Mouse (Mus musculus): ENCODE results near the gene Tmem43.
"Not testable (repeated sequence)": the region's sequence is repeated elsewhere in the genome, so short reads cannot be mapped to it uniquely, and the experiment has no call there.

Gene Tmem43

DNA sequence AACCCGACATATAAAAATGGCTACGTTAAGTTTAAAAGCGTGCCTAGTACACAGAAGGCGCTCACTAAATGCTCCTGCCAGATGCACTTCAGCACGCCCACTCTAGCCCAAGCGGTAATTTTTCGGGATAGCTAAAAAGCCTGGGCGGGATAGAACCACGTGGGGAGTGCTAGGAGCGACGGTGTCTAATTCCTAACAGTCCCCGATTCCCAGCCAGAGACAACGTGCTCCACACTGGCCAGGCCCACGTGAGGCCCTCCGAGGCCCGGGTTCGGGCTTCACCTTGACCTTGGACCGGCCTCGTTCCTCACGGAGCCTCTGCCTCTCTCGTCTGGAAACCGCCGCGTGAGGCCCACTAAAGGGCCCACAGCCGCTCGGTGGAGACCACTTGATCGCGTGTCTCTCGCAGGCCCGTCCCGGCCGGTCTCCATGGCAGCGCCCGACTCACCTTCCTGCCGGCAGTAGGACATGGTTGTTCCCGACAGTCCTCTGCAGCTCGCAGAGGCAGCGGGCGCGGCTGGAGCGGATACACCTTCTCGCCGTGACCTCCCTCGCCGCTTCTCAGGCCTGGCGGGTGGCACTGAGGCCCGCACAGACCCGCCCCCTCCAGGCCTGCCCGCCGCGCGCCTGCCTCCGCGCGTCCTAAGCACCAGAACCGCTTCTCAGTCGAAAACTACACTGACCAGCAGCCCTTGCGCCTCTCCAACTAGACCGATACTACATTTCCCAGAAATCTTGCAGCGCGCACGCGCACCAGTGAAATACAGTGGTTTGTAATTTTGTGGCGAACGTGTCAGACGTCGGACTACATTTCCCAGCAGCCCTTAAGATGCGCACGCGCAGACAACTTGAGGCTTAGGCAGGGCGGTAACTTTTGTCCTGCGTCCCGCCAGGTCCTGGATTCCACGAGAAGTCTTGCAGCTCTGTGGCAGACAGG lies at the start of gene Tmem43, which contains the start of gene Chchd4:
TSS of gene Tmem43 (plus strand) at position 836 of the 937 bp plus-strand sequence.
TSS of gene Chchd4 (minus strand) at position 679 of the 937 bp plus-strand sequence.
- in situ Hi-C loops (cut with MboI, MseI): no loop called here

DNA sequence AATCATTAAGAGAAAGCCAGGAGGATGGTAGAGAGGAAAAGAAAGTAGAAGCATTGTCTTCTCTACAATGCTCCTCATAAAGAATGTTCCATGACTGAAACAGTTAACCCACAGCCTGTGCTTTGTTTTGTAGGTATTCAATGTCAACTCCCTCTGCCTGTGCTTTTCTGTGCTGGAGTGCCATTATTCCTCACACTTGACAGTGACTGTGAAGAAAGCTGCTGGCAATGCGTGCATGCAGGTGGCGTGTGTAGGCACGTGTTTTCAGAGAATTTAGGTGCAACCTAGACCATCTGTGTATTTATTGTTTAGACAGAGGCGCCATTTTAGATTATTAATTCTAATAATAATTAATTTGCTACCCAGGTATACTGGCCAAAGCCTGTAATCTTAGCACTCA lies 49.4 kb upstream of the Tmem43 start:
- in situ Hi-C loops (cut with MboI, MseI): no loop called here

DNA sequence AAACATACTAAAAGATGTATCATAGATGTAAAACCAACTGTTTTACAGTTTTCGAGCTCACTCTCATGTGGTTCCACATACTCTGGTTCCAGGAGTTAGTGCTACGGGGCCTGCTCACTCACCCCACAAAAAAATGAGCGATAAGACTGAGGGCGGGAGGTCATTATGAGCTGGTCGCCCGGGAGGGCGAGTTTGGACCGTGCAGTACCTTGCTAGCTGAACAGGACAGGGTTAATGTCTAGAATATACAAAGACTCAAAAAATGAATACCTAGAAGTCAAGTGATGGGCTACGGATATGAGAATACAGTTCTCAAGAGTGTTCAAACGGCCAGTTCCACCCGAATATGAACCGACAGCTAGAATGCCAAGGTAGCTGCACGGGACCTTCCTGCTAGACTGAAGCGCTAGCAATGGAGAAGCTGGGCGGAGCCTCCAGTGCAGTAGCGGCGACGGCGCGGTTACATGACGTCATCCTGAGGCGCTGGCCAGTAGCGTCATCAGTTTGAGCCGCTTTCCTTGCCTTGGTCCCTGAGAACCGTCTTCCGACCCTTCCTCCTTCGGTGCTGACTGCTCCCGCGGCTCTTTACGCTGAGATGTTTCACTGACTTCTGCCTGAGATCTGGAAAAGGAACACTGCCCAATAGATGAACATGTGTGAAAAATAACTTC lies 32.9 kb upstream of the Tmem43 start:
- in situ Hi-C loops (cut with MboI, MseI): no loop called here

GRCm38 (mm10) chr6:91441145-91441662 lies 32.3 kb upstream of the Tmem43 start:
- in situ Hi-C loops (cut with MboI, MseI): no loop called here

- in situ Hi-C loops (cut with MboI, MseI): loop anchor here (5.0 kb wide), 1 partner anchor 532 kb away; the partner anchor contains the start of gene Fgd5
Observed at GRCm38 (mm10) chr6:91445316-91445715, 28.2 kb upstream of the Tmem43 start.

- in situ Hi-C loops (cut with MboI, MseI): loop anchor here (5.0 kb wide), 1 partner anchor 528 kb away; the partner anchor contains the start of gene Fgd5
Observed at GRCm38 (mm10) chr6:91449472-91450225, 23.9 kb upstream of the Tmem43 start.

DNA sequence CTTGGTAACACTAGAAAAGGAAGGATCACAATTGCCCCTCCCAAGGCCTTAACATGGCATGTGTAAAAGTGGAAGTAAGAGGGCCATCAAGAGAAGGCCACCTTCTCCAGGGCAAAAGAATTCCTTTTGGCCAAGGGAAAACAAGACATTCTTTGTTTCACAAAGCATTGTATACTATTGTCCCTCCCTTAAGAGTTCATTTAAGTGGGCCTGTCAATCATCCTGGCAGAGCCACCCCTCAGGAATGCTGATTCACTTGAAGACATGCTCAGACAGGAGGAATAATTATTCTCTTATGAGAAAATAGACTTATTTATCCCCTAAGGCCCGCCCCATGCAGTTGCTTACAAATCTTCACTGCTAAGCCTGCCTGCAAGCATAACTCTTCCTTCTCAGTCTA lies 21.4 kb upstream of the Tmem43 start:
- in situ Hi-C loops (cut with MboI, MseI): no loop called here

GRCm38 (mm10) chr6:91454546-91454945 lies 19.0 kb upstream of the Tmem43 start:
- in situ Hi-C loops (cut with MboI, MseI): no loop called here

DNA sequence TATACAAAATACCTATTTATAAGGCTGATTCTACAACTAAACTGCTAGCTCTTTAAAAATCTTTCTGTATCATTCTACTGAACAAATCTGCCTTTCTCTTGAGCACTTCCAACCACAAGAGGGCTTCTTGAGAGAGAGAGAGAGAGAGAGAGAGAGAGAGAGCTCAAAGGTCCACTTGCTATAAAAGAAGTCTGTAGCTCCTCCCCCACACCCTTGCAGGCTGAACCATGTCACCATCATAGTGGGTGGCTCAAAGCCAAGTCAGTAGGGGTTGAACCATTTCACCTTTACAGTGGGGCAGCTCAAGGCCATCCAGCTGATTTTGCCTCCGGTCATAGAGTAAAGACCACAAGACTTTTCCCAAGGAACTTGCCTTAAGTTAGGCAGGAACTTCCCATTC lies 14.0 kb upstream of the Tmem43 start:
- in situ Hi-C loops (cut with MboI, MseI): no loop called here

DNA sequence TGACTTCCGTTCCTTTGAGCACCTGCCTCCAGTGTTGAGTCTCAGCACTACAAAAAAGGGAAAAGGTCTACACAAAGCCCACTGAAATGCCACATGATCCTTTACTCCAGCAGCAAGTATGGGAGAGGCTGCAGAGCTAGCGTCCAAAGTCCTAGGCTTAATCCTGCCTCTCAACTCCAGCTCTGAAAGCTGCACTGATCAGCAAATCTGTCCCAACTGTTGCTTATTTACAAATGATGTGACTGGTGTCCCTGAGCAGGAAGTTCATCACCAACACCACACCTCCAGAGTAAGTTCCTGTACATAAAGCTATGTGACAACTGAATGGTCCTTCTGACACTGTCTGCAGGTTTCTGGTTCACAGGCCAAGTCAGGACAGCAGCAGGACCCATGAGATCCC lies 7.7 kb upstream of the Tmem43 start:
- in situ Hi-C loops (cut with MboI, MseI): no loop called here

GRCm38 (mm10) chr6:91467106-91467505 lies 6.4 kb upstream of the Tmem43 start:
- in situ Hi-C loops (cut with MboI, MseI): no loop called here

DNA sequence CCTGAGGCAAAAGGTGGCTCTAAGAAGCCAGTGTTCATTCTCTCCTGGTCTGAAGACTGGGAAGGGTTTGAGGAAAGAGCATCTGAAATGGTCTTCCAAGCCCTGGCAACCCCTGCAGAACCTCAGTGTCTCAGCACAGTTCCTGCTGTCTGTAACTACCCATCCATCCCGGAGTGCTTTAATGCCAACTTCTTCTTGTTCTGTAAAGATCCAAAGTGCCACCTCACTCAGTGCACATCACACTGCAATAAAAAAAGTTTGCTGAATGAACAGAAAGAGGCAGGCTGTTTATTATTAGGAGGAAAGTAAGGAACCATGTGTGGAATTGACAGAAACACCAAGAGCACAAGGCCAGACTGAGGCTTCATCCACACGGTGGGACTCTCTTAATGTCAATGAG lies 2.8 kb upstream of the Tmem43 start:
- in situ Hi-C loops (cut with MboI, MseI): no loop called here

DNA sequence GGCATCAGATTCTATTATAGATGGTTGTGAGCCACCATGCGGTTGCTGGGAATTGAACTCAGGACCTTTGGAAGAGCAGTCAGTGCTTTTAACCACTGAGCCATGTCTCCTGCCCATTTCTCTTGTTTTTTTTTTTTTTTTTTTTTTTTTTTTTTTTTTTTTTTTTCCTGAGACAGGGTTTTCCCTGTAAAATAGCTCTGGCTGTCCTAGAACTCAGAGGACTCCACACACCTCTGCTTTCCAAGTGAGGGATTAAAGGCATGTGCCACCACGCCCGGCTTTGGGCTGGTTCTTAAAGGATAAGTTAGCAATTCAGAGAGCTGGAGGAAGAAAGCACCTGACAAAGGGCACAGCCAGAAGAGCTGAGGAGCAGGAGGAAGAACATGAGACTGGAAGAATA lies 2.1 kb upstream of the Tmem43 start:
- in situ Hi-C loops (cut with MboI, MseI): not testable (repeated sequence)

DNA sequence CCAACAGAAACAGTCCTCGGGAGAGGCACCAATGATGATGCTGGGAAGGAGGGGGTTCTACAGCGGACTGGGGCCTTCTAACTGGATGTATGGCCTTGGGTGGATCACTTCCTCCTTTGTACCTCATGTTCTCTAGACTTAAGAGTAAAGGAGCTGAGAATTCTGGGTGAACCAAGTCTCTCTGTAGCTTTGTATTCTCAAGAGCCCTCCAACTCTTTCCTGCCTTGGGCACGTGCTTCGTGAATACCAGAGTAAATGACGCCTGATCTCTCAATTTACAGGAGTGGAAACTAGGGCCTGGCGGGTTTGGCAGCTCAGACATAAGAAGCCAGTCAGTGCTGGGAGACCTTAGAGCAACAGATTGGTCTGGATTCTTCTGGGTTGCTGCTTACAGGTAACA lies 1.2 kb upstream of the Tmem43 start:
- in situ Hi-C loops (cut with MboI, MseI): no loop called here

DNA sequence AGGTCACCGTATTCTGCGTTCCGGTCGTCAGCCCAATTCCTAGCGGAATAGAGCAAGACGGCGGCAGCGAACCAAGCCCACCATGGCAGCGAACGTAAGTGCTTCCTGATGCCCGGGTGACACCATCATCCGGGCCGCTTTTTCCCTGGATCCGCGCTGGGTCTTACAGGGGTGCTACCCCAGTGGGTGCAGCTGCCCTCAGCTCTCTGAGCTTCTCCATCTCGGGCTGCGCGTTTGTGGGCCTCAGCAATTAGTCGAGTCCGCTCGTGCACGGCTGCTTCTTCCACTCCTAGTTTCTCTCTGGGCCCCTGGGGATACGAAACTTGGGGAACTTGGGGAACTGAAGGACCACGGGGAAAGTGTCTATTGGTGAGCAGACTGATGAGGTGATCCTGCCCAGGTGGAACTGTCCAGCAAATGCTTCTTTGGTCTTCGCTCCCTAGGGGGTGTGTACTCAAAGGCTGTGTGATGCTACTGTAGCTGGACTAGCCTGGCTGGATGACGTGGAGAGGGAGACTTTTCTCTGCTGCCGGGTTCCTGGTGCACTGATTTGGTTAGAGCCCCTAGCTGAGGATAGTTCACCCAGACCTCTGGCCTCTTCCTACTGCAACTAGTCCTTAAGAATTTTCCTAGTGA lies 420 bp downstream of the Tmem43 start:
- in situ Hi-C loops (cut with MboI, MseI): no loop called here

- in situ Hi-C loops (cut with MboI, MseI): no loop called here
Observed at GRCm38 (mm10) chr6:91474441-91475190, 1.1 kb downstream of the Tmem43 start.

DNA sequence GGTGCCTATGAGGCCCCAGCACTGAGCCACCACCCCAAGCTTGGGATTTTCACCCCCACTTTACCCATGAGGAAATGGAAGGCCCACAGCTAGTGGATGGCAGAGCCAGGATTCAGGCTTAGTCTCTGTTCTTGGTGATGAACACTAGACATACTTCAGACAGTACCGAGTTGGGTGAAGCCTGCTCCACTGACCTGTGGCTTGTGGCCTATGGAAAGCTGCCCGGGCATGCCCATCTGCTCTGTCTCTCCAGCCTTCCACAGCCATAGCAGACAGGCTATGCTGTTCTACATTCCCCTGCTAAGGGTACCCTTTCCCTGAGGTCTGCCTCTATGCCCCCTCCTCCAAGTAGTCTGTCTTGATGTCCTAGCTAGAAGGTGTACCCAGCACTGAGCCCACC lies 3.0 kb downstream of the Tmem43 start:
- in situ Hi-C loops (cut with MboI, MseI): no loop called here

GRCm38 (mm10) chr6:91483371-91483770 lies 9.9 kb downstream of the Tmem43 start:
- in situ Hi-C loops (cut with MboI, MseI): no loop called here

DNA sequence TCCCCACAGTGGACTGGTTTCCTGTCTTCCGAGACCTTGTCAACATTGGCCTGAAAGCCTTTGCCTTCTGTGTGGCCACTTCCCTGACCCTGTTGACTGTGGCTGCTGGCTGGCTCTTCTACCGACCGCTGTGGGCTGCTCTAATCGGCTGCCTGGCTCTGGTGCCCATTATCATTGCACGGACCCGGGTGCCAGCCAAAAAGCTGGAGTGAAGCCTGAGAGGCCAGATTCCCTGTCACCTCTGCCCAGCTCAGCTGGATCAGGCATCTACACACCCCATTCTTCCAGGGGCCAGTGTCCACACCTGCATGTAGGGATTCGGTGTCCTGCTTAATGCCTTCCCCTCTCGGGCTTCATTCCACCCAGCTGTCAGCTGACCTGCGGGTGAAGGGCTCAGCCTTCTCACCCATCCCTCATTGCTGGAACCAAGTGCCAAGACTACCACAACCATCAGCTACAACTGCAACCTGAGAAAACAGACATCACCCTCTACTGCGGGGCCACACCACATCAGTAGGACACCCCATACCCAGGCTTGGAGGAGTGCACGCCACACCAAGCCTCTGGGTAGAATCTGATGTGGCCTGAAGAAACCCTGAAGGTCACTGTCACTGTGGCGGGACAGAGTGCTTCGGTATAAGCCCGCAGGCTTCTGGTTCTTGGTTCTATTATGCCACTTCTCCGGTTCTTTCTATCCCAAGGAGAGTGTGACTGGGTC lies 13.4 kb downstream of the Tmem43 start:
- in situ Hi-C loops (cut with MboI, MseI): no loop called here

All from T-helper 1 cell (primary cell).